Comparison of ENCODE assay signal across 8 mouse cellular contexts in the genomic region with DNA sequence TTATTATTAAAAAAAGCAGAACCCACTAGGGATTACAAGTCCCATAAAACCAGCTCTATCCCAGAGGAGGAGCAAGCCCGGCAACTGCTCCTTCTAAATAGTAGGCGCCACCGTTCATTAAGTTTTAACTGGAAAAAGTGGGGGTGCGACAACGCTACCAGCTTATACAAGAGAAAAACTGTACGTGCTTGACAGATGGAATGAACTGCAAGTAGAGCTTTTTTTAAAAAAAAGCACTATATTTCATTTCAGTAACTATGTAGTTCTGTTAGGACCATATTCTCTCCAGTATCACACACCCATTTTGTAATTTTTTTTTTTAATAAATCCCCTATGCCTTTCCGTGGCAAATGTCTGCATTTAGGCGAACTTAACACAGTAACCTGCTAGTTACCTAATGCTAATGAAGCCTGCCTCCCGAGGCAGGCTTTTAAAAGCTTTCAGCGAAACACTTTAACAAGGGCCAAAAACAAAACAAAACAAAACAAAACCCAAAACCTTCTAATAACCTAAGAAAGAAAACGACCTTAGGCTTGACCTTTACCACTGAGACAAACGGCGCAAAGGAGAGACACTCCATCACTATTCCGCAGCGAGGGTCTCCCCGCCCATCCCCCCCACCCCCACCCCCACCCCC. TPM values are rescaled to one million over a fixed set of nuclear protein-coding genes. Genes with fewer than 3 reads are reported as not detected.
DNase-seq lines count a peak whose midpoint lies in the region; ATAC-seq lines count a peak whose summit lies in the region.

No protein-coding gene starts in this region.

- WGBS in heart, embryonic 14.5 days = 2% methylated on average over 16 of the region's 16 CpGs
- 4% methylated on average over 16 of the region's 16 CpGs for WGBS in hindbrain, embryonic 11.5 days
- WGBS in liver, embryonic 12.5 days (ENCODE audit: insufficient replicate concordance) = 3% methylated on average over 16 of the region's 16 CpGs

- H3K9me3 ChIP-seq in heart, embryonic 14.5 days (ENCODE audit: control insufficient read depth, low read length) = no peaks in the 10 kb centered on the region
- H3K9me3 ChIP-seq in hindbrain, embryonic 11.5 days (ENCODE audit: control insufficient read depth, low read length) = no peaks in the 10 kb centered on the region
- H3K9me3 ChIP-seq in liver, embryonic 12.5 days (replicated peaks) = no peaks in the 10 kb centered on the region

- H3K27ac ChIP-seq in heart, embryonic 14.5 days (replicated peaks in 1 of 2; ENCODE audit: control insufficient read depth in 1 of 2, insufficient read depth in 1 of 2, low read depth in 2 of 2, low read length in 2 of 2) = peak overlapping the region; percentile 70 to 90
- H3K27ac ChIP-seq in hindbrain, embryonic 11.5 days (ENCODE audit: low read depth, low read length) = no peak overlapping the region
- H3K27ac ChIP-seq in liver, embryonic 12.5 days = peak overlapping the region; percentile 85

- H3K4me3 ChIP-seq in heart, embryonic 14.5 days (ENCODE audit: control insufficient read depth in 1 of 2, insufficient read depth in 1 of 2, low read depth in 1 of 2, low read length in 2 of 2) = peak overlapping the region; percentile 97 to 100
- peak overlapping the region; percentile 68 for H3K4me3 ChIP-seq in hindbrain, embryonic 11.5 days (ENCODE audit: low read depth, low read length)
- H3K4me3 ChIP-seq in liver, embryonic 12.5 days = peak overlapping the region; percentile 81

- DNase-seq in heart, adult 18-20 months = no peak
- peak; percentile 36 for DNase-seq in Muller cell, postnatal 12 days (ENCODE audit: inconsistent ontology term)
- peak; percentile 39 for DNase-seq in hindbrain, embryonic 11.5 days (ENCODE audit: low spot score)
- no peak for DNase-seq in urinary bladder, postnatal 10 days (ENCODE audit: low spot score)
- DNase-seq in spleen, postnatal 14 days (ENCODE audit: low spot score in 2 of 2) = no peak
- no peak for DNase-seq in frontal cortex, postnatal 14 days (ENCODE audit: low spot score in 2 of 2)

- no peak for ATAC-seq in heart, embryonic 14.5 days (ENCODE audit: insufficient number of reproducible peaks, insufficient read depth, low FRiP score, low read depth)
- ATAC-seq in hindbrain, embryonic 11.5 days (ENCODE audit: low FRiP score) = no peak
- ATAC-seq in liver, embryonic 12.5 days = no peak

- no peaks in the 10 kb centered on the region for H3K27me3 ChIP-seq in heart, embryonic 14.5 days (ENCODE audit: control insufficient read depth, insufficient read depth, low read length)
- no peaks in the 10 kb centered on the region for H3K27me3 ChIP-seq in hindbrain, embryonic 11.5 days (ENCODE audit: control insufficient read depth, insufficient read depth, low read length)
- no peaks in the 10 kb centered on the region for H3K27me3 ChIP-seq in liver, embryonic 12.5 days (replicated peaks)

- H3K4me2 ChIP-seq in heart, embryonic 14.5 days (ENCODE audit: low read length) = peak overlapping the region; percentile 67
- H3K4me2 ChIP-seq in hindbrain, embryonic 11.5 days (replicated peaks; ENCODE audit: low read depth, low read length) = peak overlapping the region; percentile 52
- H3K4me2 ChIP-seq in liver, embryonic 12.5 days = peak overlapping the region; percentile 79

- peaks cover 15 to 43% of the 10 kb centered on the region in 2 experiments for H3K4me1 ChIP-seq in heart, embryonic 14.5 days (ENCODE audit: control insufficient read depth in 2 of 2, insufficient read depth in 2 of 2, low read length in 2 of 2)
- no peaks in the 10 kb centered on the region for H3K4me1 ChIP-seq in hindbrain, embryonic 11.5 days (replicated peaks; ENCODE audit: control insufficient read depth, insufficient read depth, low read length)
- peaks cover 60% of the 10 kb centered on the region for H3K4me1 ChIP-seq in liver, embryonic 12.5 days

- H3K36me3 ChIP-seq in heart, embryonic 14.5 days (ENCODE audit: control insufficient read depth, insufficient read depth, low read length) = no peaks in the 10 kb centered on the region
- H3K36me3 ChIP-seq in hindbrain, embryonic 11.5 days (ENCODE audit: control insufficient read depth, insufficient read depth, low read length) = no peaks in the 10 kb centered on the region
- no peaks in the 10 kb centered on the region for H3K36me3 ChIP-seq in liver, embryonic 12.5 days

- H3K9ac ChIP-seq in heart, embryonic 14.5 days (ENCODE audit: low read length) = peak overlapping the region; percentile 98
- H3K9ac ChIP-seq in hindbrain, embryonic 11.5 days (ENCODE audit: low read depth, low read length) = peak overlapping the region; percentile 80
- peak overlapping the region; percentile 91 for H3K9ac ChIP-seq in liver, embryonic 12.5 days

RNA-seq across cellular contexts. Expression of a gene that starts 1.0 kb away (rescaled TPM):
- 86.0 and 89.2 TPM in 2 replicates for polyA plus RNA-seq in heart, embryonic 14.5 days (2014; fragmentation: Nextera tagmentation; extraction: Ambion mirVana)
- total RNA-seq in heart, adult 18-20 months (2021) = 10 to 100 TPM; 35.8 to 35.9 TPM
- polyA plus RNA-seq in hindbrain, embryonic 11.5 days (2014; fragmentation: Nextera tagmentation; extraction: Ambion mirVana) = 61.1 and 78.3 TPM in 2 replicates
- polyA plus RNA-seq in liver, embryonic 12.5 days (2016; fragmentation: Nextera tagmentation; extraction: Ambion mirVana) = 48.8 and 50.8 TPM in 2 replicates

RNA-seq across cellular contexts. Expression of a gene that starts 45.5 kb away (rescaled TPM):
- polyA plus RNA-seq in heart, embryonic 14.5 days (2014; fragmentation: Nextera tagmentation; extraction: Ambion mirVana) = 2.2 and 2.5 TPM in 2 replicates
- total RNA-seq in heart, adult 18-20 months (2021) = 1 to 10 TPM; 5.7 to 7.3 TPM
- 3.7 and 4.2 TPM in 2 replicates for polyA plus RNA-seq in hindbrain, embryonic 11.5 days (2014; fragmentation: Nextera tagmentation; extraction: Ambion mirVana)
- polyA plus RNA-seq in liver, embryonic 12.5 days (2016; fragmentation: Nextera tagmentation; extraction: Ambion mirVana) = 0.50 and 1.5 TPM in 2 replicates

Comparison
In these comparisons a context has a peak if more than half of its experiments do, and no peak if none do; other contexts are left out.
1. DNase-seq: peak in Muller cell, postnatal 12 days (single experiment) and hindbrain, embryonic 11.5 days (single experiment); none in heart, adult 18-20 months (0 of 2), urinary bladder, postnatal 10 days (single experiment), spleen, postnatal 14 days (0 of 2) and frontal cortex, postnatal 14 days (0 of 2).
2. Peak in every context shown above with its lines, with median percentiles within 50 percentile points of each other: H3K4me2 ChIP-seq, H3K4me3 ChIP-seq and H3K9ac ChIP-seq.